Mouse (Mus musculus): Measurements from ENCODE around the gene Rac3. TPM values are rescaled to one million over a fixed set of nuclear protein-coding genes. Genes with fewer than 3 reads are reported as not detected.

Rac3 gene
- polyA plus RNA-seq, 1 experiment from 2014 or later, result 560 TPM

DNA sequence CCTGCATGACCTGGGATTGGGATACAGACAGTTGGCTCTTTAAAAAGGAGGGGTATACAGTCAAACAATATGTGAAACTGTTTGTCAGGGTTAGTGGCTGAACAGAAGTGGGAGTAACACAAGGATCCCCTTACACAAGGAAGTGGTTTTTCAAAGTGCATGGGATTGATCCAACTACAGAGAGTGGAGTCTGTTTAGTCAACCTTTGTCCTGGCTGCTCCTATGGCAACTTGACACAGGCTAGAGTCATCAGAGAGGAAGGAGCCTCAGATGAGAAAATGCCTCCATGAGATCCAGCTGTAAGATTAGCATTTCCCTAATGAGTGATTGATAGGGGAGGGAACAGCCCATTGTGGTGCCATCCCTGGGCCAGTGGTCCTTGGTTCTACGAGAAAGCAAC lies 46.9 kb downstream of the Rac3 start:
- Histone ChIP-seq H3K4me3 (no peak overlapping the region), H3K27ac (no peak overlapping the region), H3K9me3 (no peaks in the 10 kb centered on the region), H3K9ac (no peak overlapping the region), H3K4me1 (no peaks in the 10 kb centered on the region), H3K27me3 (replicated peaks) (no peaks in the 10 kb centered on the region), H3K4me2 (no peak overlapping the region), H3K36me3 (replicated peaks) (no peaks in the 10 kb centered on the region)
- 63% methylated on average over 1 of the region's 1 CpGs for WGBS
- no peak for ATAC-seq (replicated peaks)

DNA sequence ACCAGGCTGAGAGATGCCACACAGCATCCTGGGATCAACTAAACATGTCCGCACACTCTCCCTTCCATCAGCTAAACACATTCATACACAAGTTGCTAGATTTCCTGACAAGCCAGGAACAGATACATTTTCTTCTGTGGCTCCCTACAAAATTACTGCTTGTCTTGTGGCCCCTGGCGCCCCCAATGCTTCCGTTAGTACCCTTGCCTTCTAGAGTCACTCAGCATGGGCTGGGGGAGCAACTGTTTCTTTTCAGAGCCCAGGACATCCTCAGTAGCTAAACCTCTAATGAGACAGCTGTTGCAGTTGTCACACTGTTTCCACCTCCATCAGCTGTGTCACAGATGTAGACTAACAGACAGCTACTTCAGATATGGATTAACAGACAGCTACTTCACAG lies 51.5 kb downstream of the Rac3 start:
- 82% methylated on average over 3 of the region's 3 CpGs for WGBS
- H3K4me2 ChIP-seq, result no peak overlapping the region
- no peak overlapping the region for H3K9ac ChIP-seq
- ATAC-seq (replicated peaks), result no peak
- no peak overlapping the region for H3K27ac ChIP-seq
- H3K27me3 ChIP-seq (replicated peaks), result no peaks in the 10 kb centered on the region
- H3K4me1 ChIP-seq, result 0 out of 2 replicates have a peak, but pooled peaks cover 7% of the 10 kb centered on the region
- H3K9me3 ChIP-seq, result no peaks in the 10 kb centered on the region
- no peak overlapping the region for H3K4me3 ChIP-seq
- no peaks in the 10 kb centered on the region for H3K36me3 ChIP-seq (replicated peaks)

Other genes with a start within 250 kb of the Rac3 start
- 112 and 115 TPM in 2 replicates for gene Mrpl12, start 236.9 kb upstream of the Rac3 start, polyA plus RNA-seq (2015; fragmentation: Nextera tagmentation; extraction: Ambion mirVana)
- 28.6 and 29.2 TPM in 2 replicates for gene Slc25a10, start 229.6 kb upstream of the Rac3 start, polyA plus RNA-seq (2015; fragmentation: Nextera tagmentation; extraction: Ambion mirVana)
- 0.17 and 0.19 TPM in 2 replicates for gene Gcgr, start 190.8 kb upstream of the Rac3 start, polyA plus RNA-seq (2015; fragmentation: Nextera tagmentation; extraction: Ambion mirVana)
- gene Mcrip1, start 171.7 kb upstream of the Rac3 start, polyA plus RNA-seq (2015; fragmentation: Nextera tagmentation; extraction: Ambion mirVana), result 249 and 264 TPM in 2 replicates
- not detected in 2 replicates for gene Ppp1r27, start 170.3 kb upstream of the Rac3 start, polyA plus RNA-seq (2015; fragmentation: Nextera tagmentation; extraction: Ambion mirVana)
- gene P4hb, start 148.2 kb upstream of the Rac3 start, polyA plus RNA-seq (2015; fragmentation: Nextera tagmentation; extraction: Ambion mirVana), result 256 and 259 TPM in 2 replicates
- 458 and 487 TPM in 2 replicates for gene Arhgdia, start 139.8 kb upstream of the Rac3 start, polyA plus RNA-seq (2015; fragmentation: Nextera tagmentation; extraction: Ambion mirVana)
- 225 and 233 TPM in 2 replicates for gene Alyref, start 123.1 kb upstream of the Rac3 start, polyA plus RNA-seq (2015; fragmentation: Nextera tagmentation; extraction: Ambion mirVana)
- 200 and 205 TPM in 2 replicates for gene Anapc11, start 123.0 kb upstream of the Rac3 start, polyA plus RNA-seq (2015; fragmentation: Nextera tagmentation; extraction: Ambion mirVana)
- 0.59 and 1.3 TPM in 2 replicates for gene Npb, start 113.0 kb upstream of the Rac3 start, polyA plus RNA-seq (2015; fragmentation: Nextera tagmentation; extraction: Ambion mirVana)
- gene Pcyt2, start 103.5 kb upstream of the Rac3 start, polyA plus RNA-seq (2015; fragmentation: Nextera tagmentation; extraction: Ambion mirVana), result 222 and 233 TPM in 2 replicates
- gene Sirt7, start 96.2 kb upstream of the Rac3 start, polyA plus RNA-seq (2015; fragmentation: Nextera tagmentation; extraction: Ambion mirVana), result 45.8 and 48.2 TPM in 2 replicates
- 42.0 and 45.2 TPM in 2 replicates for gene Mafg, start 87.9 kb upstream of the Rac3 start, polyA plus RNA-seq (2015; fragmentation: Nextera tagmentation; extraction: Ambion mirVana)
- 18.2 and 21.2 TPM in 2 replicates for gene Pycr1, start 77.7 kb upstream of the Rac3 start, polyA plus RNA-seq (2015; fragmentation: Nextera tagmentation; extraction: Ambion mirVana)
- gene Myadml2, start 73.3 kb upstream of the Rac3 start, polyA plus RNA-seq (2015; fragmentation: Nextera tagmentation; extraction: Ambion mirVana), result 0.90 and 1.2 TPM in 2 replicates
- gene Notum, start 60.3 kb upstream of the Rac3 start, polyA plus RNA-seq (2015; fragmentation: Nextera tagmentation; extraction: Ambion mirVana), result 1.4 and 1.8 TPM in 2 replicates
- 149 and 158 TPM in 2 replicates for gene Aspscr1, start 48.5 kb upstream of the Rac3 start, polyA plus RNA-seq (2015; fragmentation: Nextera tagmentation; extraction: Ambion mirVana)
- 95.6 and 99.7 TPM in 2 replicates for gene Cenpx, start 7.7 kb upstream of the Rac3 start, polyA plus RNA-seq (2015; fragmentation: Nextera tagmentation; extraction: Ambion mirVana)
- gene Lrrc45, start 7.5 kb upstream of the Rac3 start, polyA plus RNA-seq (2015; fragmentation: Nextera tagmentation; extraction: Ambion mirVana), result 82.6 and 89.9 TPM in 2 replicates
- gene Dcxr, start 5.8 kb downstream of the Rac3 start, polyA plus RNA-seq (2015; fragmentation: Nextera tagmentation; extraction: Ambion mirVana), result 6.8 and 7.9 TPM in 2 replicates
- gene Cbr2, start 10.6 kb downstream of the Rac3 start, polyA plus RNA-seq (2015; fragmentation: Nextera tagmentation; extraction: Ambion mirVana), result 1.2 and 2.2 TPM in 2 replicates
- gene Hmga1b, start 41.3 kb downstream of the Rac3 start, polyA plus RNA-seq (2015; fragmentation: Nextera tagmentation; extraction: Ambion mirVana), result 1.7 and 2.9 TPM in 2 replicates
- gene Rfng, start 62.7 kb downstream of the Rac3 start, polyA plus RNA-seq (2015; fragmentation: Nextera tagmentation; extraction: Ambion mirVana), result 137 and 138 TPM in 2 replicates
- 296 and 300 TPM in 2 replicates for gene Gps1, start 62.8 kb downstream of the Rac3 start, polyA plus RNA-seq (2015; fragmentation: Nextera tagmentation; extraction: Ambion mirVana)
- gene Dus1l, start 74.9 kb downstream of the Rac3 start, polyA plus RNA-seq (2015; fragmentation: Nextera tagmentation; extraction: Ambion mirVana), result 48.2 and 48.5 TPM in 2 replicates
- gene Fasn, start 103.1 kb downstream of the Rac3 start, polyA plus RNA-seq (2015; fragmentation: Nextera tagmentation; extraction: Ambion mirVana), result 102 and 107 TPM in 2 replicates
- 7.4 and 8.2 TPM in 2 replicates for gene Ccdc57, start 211.4 kb downstream of the Rac3 start, polyA plus RNA-seq (2015; fragmentation: Nextera tagmentation; extraction: Ambion mirVana)
- 8.4 and 10.4 TPM in 2 replicates for gene Slc16a3, start 227.0 kb downstream of the Rac3 start, polyA plus RNA-seq (2015; fragmentation: Nextera tagmentation; extraction: Ambion mirVana)